Mouse (Mus musculus): Measurements from ENCODE around the gene Tubg1.

Tubg1 gene

GRCm38 (mm10) chr11:101175636-101176116 lies 55.9 kb downstream of the Tubg1 start:
- no peak for TF ChIP-seq GATA4 (IDR thresholded peaks at IDR 0.05; ENCODE audit: insufficient replicate concordance, low read length)
